Mouse (Mus musculus) thymus, adult 2 months (tissue): Measurements from ENCODE around the gene Tpcn1.

Experiments
- CTCF ChIP-seq: fragments of 200-500 bp; IDR thresholded peaks from 2 replicates; pipeline ENCODE4 v1.5.1; 2012; ENCODE audit warnings: mild to moderate bottlenecking, control low read depth, low read length, moderate library complexity, borderline replicate concordance; ENCODE audit not compliant: control insufficient read depth, poor library complexity, insufficient read depth; ENCODE audit errors: extremely low read depth
- POLR2A ChIP-seq: fragments of 200-500 bp; IDR thresholded peaks from 2 replicates; pipeline ENCODE4 v1.6.1; 2012; ENCODE audit warnings: mild to moderate bottlenecking, low read length, control low read depth, moderate library complexity; ENCODE audit not compliant: control insufficient read depth, poor library complexity, insufficient read depth; ENCODE audit errors: extremely low read depth

GRCm38 (mm10) chr5:120493440-120493839, 95.0 kb downstream of the Tpcn1 start:
- TF ChIP-seq POLR2A (no peak), CTCF (no peak)
